In the genomic region with DNA sequence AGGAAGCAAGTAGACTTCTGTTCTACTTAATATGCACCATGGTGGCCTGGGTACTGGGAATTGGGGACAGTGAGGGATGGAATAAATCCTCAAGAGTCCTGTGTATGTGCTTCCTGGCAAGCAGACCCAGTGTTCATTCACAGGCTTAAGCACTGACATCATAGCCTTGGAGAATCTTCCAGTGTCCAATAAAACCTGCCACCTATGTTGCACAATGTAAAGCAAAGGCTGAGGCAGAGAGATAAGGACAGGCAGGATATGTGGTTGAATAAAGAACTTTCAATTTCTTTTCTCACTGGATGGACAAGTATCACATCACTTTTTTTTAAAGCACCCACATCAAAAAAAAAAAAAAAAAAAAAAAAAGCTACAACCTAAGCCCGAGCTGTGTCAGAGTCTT, we compare ENCODE assay signal across 14 mouse cellular contexts.
"Had no signal": no experiment of that assay in that cellular context is flagged by ENCODE, and none has a peak within 500 bp of the region (broad histone marks: within the 10 kb centered on the region; RNA-seq: fewer than 3 reads in every experiment).

No protein-coding gene starts in this region.

- ATAC-seq: hindbrain, postnatal 0 days; intestine, embryonic 16.5 days had no signal

- DNase-seq: gastrocnemius, postnatal 14 days; gastrocnemius, postnatal 36 days; heart, adult 18-20 months; heart, postnatal 10 days; heart, postnatal 4 days; kidney, adult 11 months; kidney, adult 2 months; kidney, adult 9 months; kidney, postnatal 14 days; kidney, postnatal 4 days; layer of hippocampus, postnatal 36 days; left cerebral cortex, postnatal 4 days had no signal
